Mouse (Mus musculus) left cerebral cortex, postnatal 4 days (tissue): ENCODE measurements around the gene Timp2. TPM values are rescaled to one million over a fixed set of nuclear protein-coding genes. Genes with fewer than 3 reads are reported as not detected.

Source experiments
- DNase-seq: peaks from one replicate; pipeline ENCODE4 v3.0.0-alpha.2; 2022
- intact Hi-C: fragments of 180-260 bp; cut with DNase I; formaldehyde crosslinking; loops from one replicate; pipeline ENCODE4 v1.15.1; 2025
- total RNA-seq, 2 experiments: library from RNA; stranded (reverse); gene quantifications; 2 replicates each; pipeline ENCODE4 v1.2.3; 2021

The Timp2 gene
- total RNA-seq, 2 experiments from 2014 or later, result 273 to 295 TPM

GRCm38 (mm10) chr11:118371876-118372275 is 16.3 kb upstream of the Timp2 start:
- DNase-seq, result no peak
- intact Hi-C loops, result loop anchor here (10.0 kb wide), 1 partner anchor 297 kb away; no protein-coding TSS in a partner anchor

DNA sequence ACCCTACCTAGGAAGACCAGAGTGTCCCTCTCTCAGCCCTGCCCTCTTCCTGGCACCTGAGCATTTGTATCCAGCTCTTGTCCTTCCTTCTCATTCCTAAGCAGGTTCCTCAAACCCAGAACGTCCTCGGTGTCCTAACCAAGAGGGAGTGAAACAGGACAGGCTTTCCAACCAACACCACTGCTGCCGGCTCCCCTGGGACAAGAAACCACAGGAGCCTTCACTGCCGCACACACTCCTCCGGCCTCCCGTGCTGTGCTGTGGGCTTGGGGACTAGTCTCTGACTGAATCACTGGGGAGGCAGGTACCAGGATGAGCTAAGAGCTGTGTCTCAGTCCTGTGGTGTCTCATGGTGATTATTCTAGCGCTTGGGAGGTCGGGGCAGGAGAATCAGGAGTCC is 14.1 kb upstream of the Timp2 start:
- no peak for DNase-seq
- intact Hi-C loops, result loop anchor here (10.0 kb wide), 1 partner anchor 295 kb away; no protein-coding TSS in a partner anchor

DNA sequence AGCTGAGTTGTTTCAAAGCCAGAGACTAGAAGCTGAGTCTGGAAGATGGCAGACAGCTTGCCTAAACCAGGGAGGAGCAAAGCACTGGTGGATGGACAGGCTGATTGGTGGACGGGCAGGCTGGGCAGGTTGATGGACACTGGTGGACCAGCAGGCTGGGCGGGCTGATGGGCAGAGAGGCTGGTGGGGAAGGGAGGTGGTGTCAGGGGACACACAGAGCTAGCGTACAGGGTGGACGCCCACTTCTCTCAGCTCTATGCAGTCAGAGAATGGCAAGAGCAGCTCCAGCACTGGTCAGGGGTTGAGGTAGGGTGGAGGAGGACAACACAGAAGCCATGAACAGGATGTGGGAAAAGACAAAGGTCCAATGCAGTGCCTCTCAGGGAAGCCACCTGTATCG is 13.7 kb upstream of the Timp2 start:
- DNase-seq, result no peak
- intact Hi-C loops, result no loop called here

- peak; percentile 54 for DNase-seq
- intact Hi-C loops, result no loop called here
Observed at GRCm38 (mm10) chr11:118368330-118368729, 12.8 kb upstream of the Timp2 start.

DNA sequence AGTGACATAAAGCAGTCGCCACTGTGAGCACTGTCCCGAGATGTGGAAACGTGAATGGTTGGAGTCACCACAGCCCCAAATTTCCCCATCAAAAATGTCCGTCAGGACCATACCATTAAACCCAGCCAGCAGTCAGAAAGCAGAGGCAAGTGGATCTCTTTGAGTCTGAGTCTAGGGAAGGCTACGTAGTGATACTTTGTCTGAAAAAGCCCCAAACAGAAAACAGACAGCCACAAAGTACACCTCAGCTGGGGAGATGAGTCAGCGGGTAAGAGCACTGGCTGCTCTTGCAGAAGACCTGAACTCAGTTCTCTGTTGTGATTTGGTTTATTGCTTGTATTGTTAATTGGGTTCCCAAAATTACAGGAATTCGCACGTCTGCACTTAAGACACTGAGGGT is 11.0 kb upstream of the Timp2 start:
- DNase-seq, result no peak
- intact Hi-C loops, result no loop called here

- intact Hi-C loops, result no loop called here
- no peak for DNase-seq
Observed at GRCm38 (mm10) chr11:118366108-118366507, 10.6 kb upstream of the Timp2 start.

DNA sequence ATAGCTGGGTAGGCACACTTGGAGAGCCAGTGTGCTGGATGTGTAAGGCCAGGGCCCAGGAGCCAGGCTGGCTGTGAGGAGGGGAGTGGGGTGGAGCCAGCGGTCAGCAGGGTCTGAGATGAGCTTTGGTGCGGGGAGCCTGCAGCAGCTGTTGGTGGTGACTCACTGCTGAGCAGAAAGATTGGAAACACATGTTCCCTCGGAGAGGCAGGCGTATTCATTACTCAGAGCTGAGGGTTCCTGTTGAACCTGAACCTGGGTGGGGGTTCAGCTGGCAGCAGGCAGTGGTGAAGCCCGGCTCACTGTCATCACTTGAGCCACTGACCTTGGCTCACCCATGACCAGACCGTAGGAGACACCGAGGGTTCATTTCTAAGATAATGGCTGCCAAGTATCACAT is 9.6 kb upstream of the Timp2 start:
- intact Hi-C loops, result no loop called here

GRCm38 (mm10) chr11:118364021-118364420 is 8.5 kb upstream of the Timp2 start:
- intact Hi-C loops, result no loop called here
- no peak for DNase-seq

More for the DNA sequence above, 9.6 kb upstream of the Timp2 start:
- DNase-seq, result peak; percentile 47

DNA sequence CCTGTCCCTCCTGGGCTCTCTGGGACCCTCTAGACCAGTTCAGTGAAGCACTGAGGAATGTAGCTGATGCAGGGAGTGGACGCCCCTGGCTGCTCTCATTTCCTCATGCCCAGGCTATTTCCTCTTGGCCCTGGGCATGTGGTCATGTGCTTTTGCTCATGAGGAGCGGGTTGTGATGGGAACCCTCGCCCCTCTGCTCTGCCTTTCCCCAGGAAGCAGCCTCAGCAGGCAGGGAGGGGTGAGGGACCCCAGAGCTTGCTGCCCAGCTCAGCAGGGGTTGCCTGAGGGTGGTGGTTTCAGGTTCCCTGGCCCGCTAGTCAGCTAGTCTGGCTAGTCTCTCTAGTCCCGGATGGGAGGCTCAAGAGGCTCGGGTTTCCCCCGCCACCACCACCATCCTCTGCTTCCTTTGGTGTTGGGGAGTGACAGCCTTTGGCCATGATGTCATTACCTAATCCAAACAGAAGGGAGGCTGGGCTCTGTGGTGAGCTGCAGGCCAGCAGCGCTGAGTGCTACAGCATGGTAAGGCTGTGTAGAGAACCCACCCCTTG is 7.5 kb upstream of the Timp2 start:
- DNase-seq, result peak; percentile 34
- intact Hi-C loops, result no loop called here

DNA sequence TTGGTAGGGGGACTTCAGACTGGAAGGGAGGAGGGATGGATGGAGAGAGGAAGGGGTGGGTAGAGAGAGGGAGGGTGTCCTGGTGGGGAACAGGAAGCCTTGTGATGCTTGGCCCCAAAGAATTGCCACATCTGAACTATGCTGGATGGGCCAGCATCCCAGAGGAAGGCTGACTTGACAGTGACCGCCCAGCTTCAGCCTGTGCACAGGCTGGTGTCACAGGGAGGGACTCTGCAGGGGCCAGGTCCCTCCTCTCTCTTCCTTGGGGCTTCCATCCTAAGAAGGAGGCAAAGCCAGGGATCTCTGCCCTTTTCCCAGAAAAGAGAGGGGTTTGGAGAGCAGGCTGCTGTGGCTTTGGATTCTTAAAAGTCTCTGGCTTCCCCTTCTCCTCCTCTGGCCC is 7.0 kb upstream of the Timp2 start:
- intact Hi-C loops, result no loop called here
- no peak for DNase-seq

DNA sequence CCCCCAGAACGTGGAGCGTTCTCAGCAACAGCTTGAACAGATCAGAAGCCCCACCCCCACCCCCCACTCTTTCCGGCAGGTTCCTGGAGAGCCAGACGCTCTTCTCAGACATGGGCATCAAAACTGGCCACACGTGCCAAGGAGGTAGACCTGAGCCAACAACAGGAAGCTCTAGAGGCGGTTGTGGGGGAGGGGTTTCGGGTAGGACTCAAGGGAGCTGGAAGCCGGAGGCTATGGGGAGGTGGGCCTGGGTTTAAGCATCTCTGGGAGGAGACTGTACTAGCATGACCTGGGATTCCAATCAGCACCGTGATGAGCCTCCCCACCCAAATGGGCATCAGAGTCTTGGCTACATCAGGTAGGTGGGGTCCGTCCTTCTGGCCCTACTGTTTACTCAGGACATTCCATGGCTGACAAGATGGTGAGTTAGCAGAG is 5.4 kb upstream of the Timp2 start:
- DNase-seq, result peak; percentile 85
- intact Hi-C loops, result no loop called here

DNA sequence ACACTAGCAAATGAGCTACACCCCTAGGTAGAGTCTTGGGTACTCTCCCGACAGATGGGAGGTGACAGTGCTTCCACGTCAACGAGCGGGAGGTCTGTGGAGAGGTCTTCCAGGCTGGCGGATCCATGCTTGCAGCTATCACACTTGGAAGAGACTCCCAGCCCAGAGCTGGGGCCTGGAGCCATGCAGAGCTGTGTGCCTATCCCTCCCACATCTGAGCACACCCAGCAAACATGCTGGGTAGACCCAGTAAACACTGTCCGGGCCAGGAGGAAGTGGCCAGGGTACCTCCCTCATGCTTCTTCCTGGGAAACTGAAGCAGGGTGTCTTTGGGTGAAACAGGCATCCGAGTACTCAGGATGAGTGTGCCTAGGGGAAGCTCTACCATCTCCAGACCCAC is 5.0 kb upstream of the Timp2 start:
- intact Hi-C loops, result no loop called here
- DNase-seq, result peak; percentile 42

DNA sequence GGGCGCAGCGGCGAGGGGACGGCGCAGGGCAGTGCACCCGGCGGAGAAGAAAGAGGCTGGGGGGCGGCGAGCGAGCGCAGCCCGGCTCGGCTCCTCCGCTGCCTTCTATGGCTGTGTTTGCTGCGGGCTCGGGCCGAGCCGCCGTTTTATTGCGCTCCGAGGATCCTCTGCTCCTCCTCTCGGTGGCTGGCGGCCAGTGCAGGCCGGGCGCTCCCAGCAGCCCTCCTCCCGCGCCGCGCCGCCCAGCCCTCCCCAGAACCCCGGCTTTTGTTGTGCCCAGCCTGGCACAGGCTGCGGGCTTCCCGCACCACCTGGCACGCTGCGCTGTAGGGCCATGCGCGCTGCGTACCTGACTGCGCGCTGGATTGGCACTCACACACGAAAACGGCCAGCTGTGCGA is 335 bp downstream of the Timp2 start:
- DNase-seq, result peak; percentile 89
- intact Hi-C loops, result no loop called here

GRCm38 (mm10) chr11:118354636-118355191 is 826 bp downstream of the Timp2 start:
- DNase-seq, result no peak
- intact Hi-C loops, result loop anchor here (5.0 kb wide), 1 partner anchor 37 kb away; no protein-coding TSS in a partner anchor

- intact Hi-C loops, result no loop called here
- no peak for DNase-seq
Observed at GRCm38 (mm10) chr11:118349494-118349893, 6.0 kb downstream of the Timp2 start.

- DNase-seq, result no peak
- intact Hi-C loops, result no loop called here
Observed at GRCm38 (mm10) chr11:118348877-118349276, 6.7 kb downstream of the Timp2 start.

GRCm38 (mm10) chr11:118348419-118348818 is 7.1 kb downstream of the Timp2 start:
- intact Hi-C loops, result no loop called here

GRCm38 (mm10) chr11:118347911-118348310 is 7.6 kb downstream of the Timp2 start:
- DNase-seq, result no peak
- intact Hi-C loops, result no loop called here

More at GRCm38 (mm10) chr11:118348419-118348818, 7.1 kb downstream of the Timp2 start:
- no peak for DNase-seq

DNA sequence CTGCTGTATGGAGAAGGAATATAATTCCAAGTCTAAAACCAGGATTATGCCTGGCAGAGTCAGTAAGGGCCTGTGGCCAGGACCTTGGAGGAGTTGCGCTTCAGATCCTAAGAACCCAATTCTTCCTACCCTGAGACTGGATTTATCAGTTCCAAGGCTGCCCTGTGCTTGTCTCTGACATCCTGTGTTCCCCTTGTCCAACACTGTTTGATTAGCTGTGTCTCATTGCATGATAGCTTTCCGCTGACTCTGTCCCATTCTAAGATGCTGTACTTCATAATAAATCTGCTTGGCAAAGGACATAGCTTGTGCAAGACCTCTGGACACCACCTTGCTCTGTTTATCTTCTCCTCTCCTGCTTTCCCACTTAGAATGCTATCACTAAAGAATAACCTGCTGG is 8.1 kb downstream of the Timp2 start:
- intact Hi-C loops, result no loop called here
- DNase-seq, result no peak

DNA sequence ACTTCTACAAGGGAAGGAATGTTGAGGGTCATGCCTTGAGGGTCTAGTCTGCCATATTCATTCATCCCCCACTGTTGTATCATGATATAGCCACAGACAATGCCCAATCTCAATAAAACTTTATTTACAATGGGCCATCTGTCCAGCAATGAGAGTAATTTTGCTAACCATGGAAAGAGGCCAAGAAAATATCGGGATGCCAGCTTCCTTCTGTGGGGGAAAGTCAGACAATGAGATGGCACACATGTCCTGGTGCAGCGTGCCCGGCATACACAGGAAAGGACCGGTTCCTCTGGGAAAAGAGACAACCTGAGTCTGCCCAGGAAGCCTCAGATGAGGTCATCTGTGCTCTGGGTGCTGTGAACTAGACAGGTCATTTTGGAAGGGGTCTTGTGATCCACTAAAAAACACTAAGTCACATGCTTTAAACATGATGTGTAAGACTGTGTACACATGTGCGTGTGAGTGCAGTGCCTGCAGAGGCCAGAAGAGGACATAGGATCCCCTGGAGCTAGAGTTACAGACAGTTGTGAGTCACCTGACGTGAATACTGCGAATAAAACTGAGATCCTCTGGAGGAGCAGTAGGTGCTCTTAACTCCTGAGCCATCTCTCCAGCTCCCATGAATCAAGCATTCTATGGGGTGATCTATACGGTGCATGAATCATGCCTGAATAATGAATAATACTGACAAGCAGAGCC is 9.0 kb downstream of the Timp2 start:
- DNase-seq, result no peak
- intact Hi-C loops, result no loop called here

DNA sequence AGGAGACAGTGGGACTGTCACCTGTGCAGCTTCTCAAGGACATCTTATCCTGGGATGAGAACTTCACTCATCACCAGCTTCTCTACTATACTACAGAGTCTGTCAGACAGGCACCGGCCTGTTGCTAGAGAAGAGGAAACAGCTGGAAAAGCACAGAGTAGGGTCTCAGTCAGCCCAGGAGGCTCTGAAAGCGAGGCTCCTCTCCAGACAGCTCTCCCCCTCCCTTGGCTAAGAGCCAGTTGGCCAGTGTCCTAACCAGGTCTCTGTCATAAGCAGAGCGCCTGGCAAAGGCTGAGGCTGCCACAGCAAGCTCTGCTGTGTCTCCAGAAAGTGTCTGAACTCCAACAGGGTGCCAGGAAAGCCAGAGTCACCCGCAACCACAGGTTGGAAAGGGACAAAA is 9.8 kb downstream of the Timp2 start:
- DNase-seq, result peak; percentile 95
- intact Hi-C loops, result no loop called here

DNA sequence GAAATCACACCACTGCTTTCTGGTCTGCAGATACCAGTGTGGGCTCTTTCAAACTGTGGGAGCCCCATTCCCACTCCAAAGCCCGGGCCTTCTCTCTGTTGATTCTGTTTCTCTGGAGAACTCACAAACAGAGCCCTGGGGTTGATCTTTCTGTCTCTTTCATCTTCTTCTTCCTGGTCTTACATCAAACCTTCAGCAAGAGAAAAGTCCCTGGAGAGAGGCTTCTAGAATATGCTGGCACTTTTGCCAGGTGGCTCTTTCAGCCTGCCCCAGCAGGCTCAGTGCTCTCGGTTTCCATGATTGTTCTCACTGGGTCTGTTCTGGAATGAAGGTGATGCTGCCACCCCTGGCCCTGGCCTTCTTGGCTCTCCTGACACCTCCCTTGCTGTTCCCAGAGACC is 11.9 kb downstream of the Timp2 start:
- DNase-seq, result no peak
- intact Hi-C loops, result no loop called here
